Mouse (Mus musculus) kidney, adult 8-10 months (tissue): Measurements from ENCODE around the gene Rtkn2.

Source experiments
- DNase-seq, 2 experiments: peaks; one replicate each; pipeline ENCODE4 v3.0.0; 2022

Gene Rtkn2

DNA sequence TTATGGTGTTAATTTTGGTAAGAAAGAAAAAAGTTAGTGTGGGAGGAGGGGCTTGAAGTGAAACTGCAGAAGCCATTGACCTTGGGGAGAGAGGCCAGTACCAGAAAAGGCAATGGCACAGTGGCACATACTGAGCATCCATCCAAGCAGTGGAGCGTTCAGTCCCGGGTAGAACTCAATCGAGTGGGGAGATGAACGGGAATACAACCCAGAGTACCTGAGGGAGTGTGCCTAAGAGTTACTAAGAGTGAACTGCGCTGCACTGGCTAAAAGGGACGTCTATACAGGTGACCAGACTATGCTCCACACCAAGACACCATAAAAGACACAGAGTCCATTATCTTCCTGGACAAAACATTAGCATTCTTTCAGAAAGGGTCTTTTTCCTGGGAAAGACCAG is 128.3 kb downstream of the Rtkn2 start:
- DNase-seq: no peak
